Mouse (Mus musculus): ENCODE measurements at regions not wholly inside any gene's neighbourhood (a gene's known extent, or its start where the extent isn't known, plus 50 kb on each side); places are given as distances from the start of the nearest gene placed in this dataset.

DNA sequence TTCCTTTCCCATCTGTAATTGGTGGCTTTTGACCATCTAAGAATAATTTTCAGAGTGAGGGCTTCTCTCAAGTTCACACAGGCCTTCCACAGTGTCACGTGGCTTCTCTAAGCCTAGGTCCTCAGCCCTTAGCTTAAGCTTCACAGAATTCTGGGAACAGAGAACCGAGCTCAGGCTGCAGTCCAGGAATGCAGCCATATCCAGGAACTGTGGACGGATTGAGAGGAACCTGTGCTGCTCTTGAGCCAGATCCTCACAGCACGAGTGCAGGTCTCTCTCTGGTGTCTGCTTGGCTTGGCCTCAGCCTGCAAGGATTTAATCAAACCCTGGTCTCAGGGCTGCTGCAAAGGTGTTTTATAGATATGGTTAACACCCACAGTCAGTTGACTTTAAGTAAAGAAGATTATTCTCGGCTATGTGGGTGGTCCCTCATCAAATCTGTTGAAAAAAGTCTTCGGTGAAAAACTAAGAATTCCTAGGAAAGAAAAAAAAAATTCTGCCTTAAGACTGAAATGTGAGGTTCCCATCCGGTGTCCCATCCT lies 127.8 kb downstream of the Mis18a start:
- Histone ChIP-seq H3K4me3 (ENCODE audit: low read depth, low read length) (no peak overlapping the region), H3K9ac (ENCODE audit: low read depth, poor library complexity, severe bottlenecking) (no peak overlapping the region), H3K9me3 (replicated peaks; ENCODE audit: control insufficient read depth, insufficient read depth, low read length, poor library complexity, severe bottlenecking) (peaks cover 6% of the 10 kb centered on the region), H3K27ac (ENCODE audit: insufficient read depth, low read length) (no peak overlapping the region), H3K36me3 (ENCODE audit: control insufficient read depth, insufficient read depth, low read length, poor library complexity, severe bottlenecking) (no peaks in the 10 kb centered on the region), H3K4me1 (ENCODE audit: control insufficient read depth, insufficient read depth, low read length) (no peaks in the 10 kb centered on the region), H3K27me3 (ENCODE audit: control insufficient read depth, insufficient read depth, low read length, poor library complexity, severe bottlenecking) (no peaks in the 10 kb centered on the region)
- TF ChIP-seq EP300 (IDR thresholded peaks at IDR 0.05; ENCODE audit: insufficient read depth, low read depth, low read length): no peak
- no peak for TF ChIP-seq POLR2A (IDR thresholded peaks at IDR 0.05; ENCODE audit: insufficient read depth, low read length)
- no peak for TF ChIP-seq CTCF (IDR thresholded peaks at IDR 0.05; ENCODE audit: low read depth, low read length)

DNA sequence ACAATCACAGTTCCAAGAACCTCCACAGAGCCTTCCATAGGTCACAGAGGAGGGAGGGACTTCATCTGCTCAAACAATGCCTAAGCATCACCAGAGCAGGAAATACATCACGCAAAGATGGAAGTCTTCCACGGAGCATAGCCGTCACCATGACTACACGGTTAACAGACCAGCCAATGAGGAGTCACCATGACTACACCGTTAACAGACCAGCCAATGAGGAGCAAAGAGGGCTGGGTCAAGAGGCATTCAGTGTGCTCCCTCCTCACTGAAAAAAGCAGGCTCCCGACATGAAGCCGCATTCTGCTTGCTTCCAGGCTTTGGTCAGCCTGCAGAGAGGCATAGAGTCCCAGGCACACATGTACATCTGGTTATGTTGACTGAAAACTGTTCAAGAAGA lies 128.5 kb downstream of the Mis18a start:
- H3K36me3 ChIP-seq (ENCODE audit: control insufficient read depth, insufficient read depth, low read length, poor library complexity, severe bottlenecking): no peaks in the 10 kb centered on the region
- no peaks in the 10 kb centered on the region for H3K27me3 ChIP-seq (ENCODE audit: control insufficient read depth, insufficient read depth, low read length, poor library complexity, severe bottlenecking)
- no peak overlapping the region for H3K27ac ChIP-seq (ENCODE audit: insufficient read depth, low read length)
- no peak overlapping the region for H3K4me3 ChIP-seq (ENCODE audit: low read depth, low read length)
- H3K9ac ChIP-seq (ENCODE audit: low read depth, poor library complexity, severe bottlenecking): no peak overlapping the region
- no peak for TF ChIP-seq POLR2A (IDR thresholded peaks at IDR 0.05; ENCODE audit: insufficient read depth, low read length)
- no peak for TF ChIP-seq CTCF (IDR thresholded peaks at IDR 0.05; ENCODE audit: low read depth, low read length)
- TF ChIP-seq EP300 (IDR thresholded peaks at IDR 0.05; ENCODE audit: insufficient read depth, low read depth, low read length): no peak
- peaks cover 6% of the 10 kb centered on the region for H3K9me3 ChIP-seq (replicated peaks; ENCODE audit: control insufficient read depth, insufficient read depth, low read length, poor library complexity, severe bottlenecking)
- no peaks in the 10 kb centered on the region for H3K4me1 ChIP-seq (ENCODE audit: control insufficient read depth, insufficient read depth, low read length)

DNA sequence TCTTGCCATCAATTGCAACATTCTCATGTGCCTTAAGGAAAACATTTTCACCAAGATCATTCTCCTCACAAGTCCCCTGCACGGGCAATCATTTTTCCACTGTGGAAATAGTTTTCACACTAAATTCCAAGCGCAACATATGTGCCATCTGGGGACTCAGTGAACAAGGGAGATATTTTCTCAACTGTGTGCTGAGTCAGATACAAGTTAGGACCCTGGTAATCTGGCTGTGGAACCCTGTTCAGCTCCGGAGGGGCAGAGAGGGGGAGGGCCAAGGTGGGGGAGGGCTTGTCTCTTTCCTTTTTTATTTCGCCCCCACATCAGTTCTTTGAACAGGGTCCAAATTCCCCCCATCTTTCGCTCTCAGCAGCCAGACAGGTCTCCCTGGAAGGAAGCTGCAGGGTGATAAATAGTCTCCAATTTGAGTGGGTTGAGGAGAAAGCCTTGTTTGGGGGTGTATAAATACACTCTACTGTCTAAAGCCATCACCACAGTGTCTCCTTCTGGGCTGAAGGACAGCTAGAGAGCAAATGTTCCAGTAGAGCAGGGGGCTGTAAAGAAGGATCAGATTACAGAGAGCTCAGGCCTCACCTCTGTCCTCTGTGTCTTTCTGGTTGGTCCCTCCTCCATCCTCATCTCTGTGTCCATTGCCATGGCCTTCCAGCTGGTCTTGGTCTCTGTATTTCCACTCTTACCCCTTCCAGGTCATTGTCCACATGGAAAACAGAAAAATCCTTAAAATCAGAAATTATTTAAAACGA lies 134.3 kb downstream of the Mis18a start:
- Histone ChIP-seq H3K27me3 (ENCODE audit: control insufficient read depth, insufficient read depth, low read length, poor library complexity, severe bottlenecking) (no peaks in the 10 kb centered on the region), H3K4me3 (ENCODE audit: low read depth, low read length) (no peak overlapping the region), H3K9me3 (replicated peaks; ENCODE audit: control insufficient read depth, insufficient read depth, low read length, poor library complexity, severe bottlenecking) (no peaks in the 10 kb centered on the region), H3K4me1 (ENCODE audit: control insufficient read depth, insufficient read depth, low read length) (peaks cover 1% of the 10 kb centered on the region), H3K36me3 (ENCODE audit: control insufficient read depth, insufficient read depth, low read length, poor library complexity, severe bottlenecking) (no peaks in the 10 kb centered on the region), H3K27ac (ENCODE audit: insufficient read depth, low read length) (no peak overlapping the region), H3K9ac (ENCODE audit: low read depth, poor library complexity, severe bottlenecking) (no peak overlapping the region)
- TF ChIP-seq CTCF (IDR thresholded peaks at IDR 0.05; ENCODE audit: low read depth, low read length): no peak
- TF ChIP-seq EP300 (IDR thresholded peaks at IDR 0.05; ENCODE audit: insufficient read depth, low read depth, low read length): no peak
- TF ChIP-seq POLR2A (IDR thresholded peaks at IDR 0.05; ENCODE audit: insufficient read depth, low read length): no peak

DNA sequence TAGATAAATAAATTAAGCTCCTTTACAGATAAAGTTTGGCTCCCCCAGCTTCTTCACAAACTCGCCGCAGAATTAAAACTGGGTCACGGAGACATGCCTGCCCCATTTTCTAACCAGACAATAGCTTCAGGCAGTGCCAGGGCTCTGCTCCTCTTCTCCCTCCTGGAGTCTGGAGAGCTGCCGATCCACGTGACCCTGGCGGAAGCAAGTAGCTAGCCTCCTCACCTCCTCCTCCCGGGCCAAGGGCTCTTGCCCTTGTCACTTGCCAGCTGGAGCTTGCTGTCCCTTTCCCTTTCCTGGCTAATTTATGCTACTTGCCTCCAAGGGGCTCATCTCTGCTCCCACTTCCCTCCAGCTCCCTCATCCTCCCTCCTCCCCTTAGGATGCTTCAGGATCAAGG lies 142.0 kb downstream of the Mis18a start:
- Histone ChIP-seq H3K4me3 (ENCODE audit: low read depth, low read length) (no peak overlapping the region), H3K36me3 (ENCODE audit: control insufficient read depth, insufficient read depth, low read length, poor library complexity, severe bottlenecking) (no peaks in the 10 kb centered on the region), H3K27ac (ENCODE audit: insufficient read depth, low read length) (no peak overlapping the region), H3K4me1 (ENCODE audit: control insufficient read depth, insufficient read depth, low read length) (no peaks in the 10 kb centered on the region), H3K9ac (ENCODE audit: low read depth, poor library complexity, severe bottlenecking) (no peak overlapping the region), H3K9me3 (replicated peaks; ENCODE audit: control insufficient read depth, insufficient read depth, low read length, poor library complexity, severe bottlenecking) (no peaks in the 10 kb centered on the region; the same call in 1 of the 2 replicates), H3K27me3 (ENCODE audit: control insufficient read depth, insufficient read depth, low read length, poor library complexity, severe bottlenecking) (no peaks in the 10 kb centered on the region)
- TF ChIP-seq CTCF (IDR thresholded peaks at IDR 0.05; ENCODE audit: low read depth, low read length) (no peak), POLR2A (IDR thresholded peaks at IDR 0.05; ENCODE audit: insufficient read depth, low read length) (no peak), EP300 (IDR thresholded peaks at IDR 0.05; ENCODE audit: insufficient read depth, low read depth, low read length) (no peak)

DNA sequence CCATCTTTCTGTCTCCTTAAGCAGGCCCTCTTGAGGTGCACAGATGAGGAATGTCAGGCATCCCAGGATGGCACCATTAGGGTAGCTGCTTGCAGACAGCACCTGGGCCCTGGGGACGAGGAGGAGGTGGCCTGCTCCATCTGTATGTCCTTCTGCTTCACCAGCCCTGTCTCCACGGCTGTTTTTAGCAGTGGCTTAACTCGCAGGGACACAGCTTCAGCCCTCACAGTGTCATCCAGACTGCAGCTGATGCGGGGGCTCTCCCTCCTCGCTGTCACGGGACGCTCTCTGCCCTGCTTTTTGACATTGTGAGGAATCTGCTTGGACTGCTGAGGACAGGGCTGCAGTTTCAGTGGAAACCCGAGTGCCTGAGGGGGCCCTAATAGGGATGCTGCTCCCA lies 146.8 kb downstream of the Mis18a start:
- Histone ChIP-seq H3K9me3 (replicated peaks; ENCODE audit: control insufficient read depth, insufficient read depth, low read length, poor library complexity, severe bottlenecking) (no peaks in the 10 kb centered on the region; the same call in 1 of the 2 replicates), H3K9ac (ENCODE audit: low read depth, poor library complexity, severe bottlenecking) (no peak overlapping the region), H3K27ac (ENCODE audit: insufficient read depth, low read length) (no peak overlapping the region), H3K27me3 (ENCODE audit: control insufficient read depth, insufficient read depth, low read length, poor library complexity, severe bottlenecking) (no peaks in the 10 kb centered on the region), H3K4me1 (ENCODE audit: control insufficient read depth, insufficient read depth, low read length) (no peaks in the 10 kb centered on the region), H3K36me3 (ENCODE audit: control insufficient read depth, insufficient read depth, low read length, poor library complexity, severe bottlenecking) (no peaks in the 10 kb centered on the region), H3K4me3 (ENCODE audit: low read depth, low read length) (no peak overlapping the region)
- no peak for TF ChIP-seq POLR2A (IDR thresholded peaks at IDR 0.05; ENCODE audit: insufficient read depth, low read length)
- no peak for TF ChIP-seq CTCF (IDR thresholded peaks at IDR 0.05; ENCODE audit: low read depth, low read length)
- no peak for TF ChIP-seq EP300 (IDR thresholded peaks at IDR 0.05; ENCODE audit: insufficient read depth, low read depth, low read length)

DNA sequence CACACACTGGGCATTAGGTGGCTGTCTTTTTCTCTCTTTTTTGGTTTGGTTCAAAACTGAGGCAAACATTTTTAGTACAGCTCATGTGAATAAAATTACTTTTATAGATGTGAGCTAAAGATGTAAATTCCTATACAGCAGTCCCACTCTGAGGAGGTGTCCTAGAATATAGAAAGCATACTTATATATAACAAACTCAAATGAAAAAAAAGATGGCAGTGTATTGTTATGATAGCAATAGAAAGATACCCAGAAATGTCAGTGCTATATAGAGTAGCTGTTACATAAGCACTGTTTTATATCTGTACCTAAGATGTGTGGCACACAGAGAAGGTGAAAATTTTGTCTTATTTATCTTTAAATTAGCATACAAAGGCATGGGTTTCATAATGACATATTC lies 156.1 kb downstream of the Mis18a start:
- no peaks in the 10 kb centered on the region for H3K36me3 ChIP-seq (ENCODE audit: control insufficient read depth, insufficient read depth, low read length, poor library complexity, severe bottlenecking)

More for the DNA sequence above, 156.1 kb downstream of the Mis18a start:
- H3K27me3 ChIP-seq (ENCODE audit: control insufficient read depth, insufficient read depth, low read length, poor library complexity, severe bottlenecking): no peaks in the 10 kb centered on the region
- H3K9me3 ChIP-seq (replicated peaks; ENCODE audit: control insufficient read depth, insufficient read depth, low read length, poor library complexity, severe bottlenecking): no peaks in the 10 kb centered on the region
- no peaks in the 10 kb centered on the region for H3K4me1 ChIP-seq (ENCODE audit: control insufficient read depth, insufficient read depth, low read length)
- H3K9ac ChIP-seq (ENCODE audit: low read depth, poor library complexity, severe bottlenecking): no peak overlapping the region
- TF ChIP-seq POLR2A (IDR thresholded peaks at IDR 0.05; ENCODE audit: insufficient read depth, low read length) (no peak), EP300 (IDR thresholded peaks at IDR 0.05; ENCODE audit: insufficient read depth, low read depth, low read length) (no peak), CTCF (IDR thresholded peaks at IDR 0.05; ENCODE audit: low read depth, low read length) (no peak)
- no peak overlapping the region for H3K4me3 ChIP-seq (ENCODE audit: low read depth, low read length)
- H3K27ac ChIP-seq (ENCODE audit: insufficient read depth, low read length): no peak overlapping the region

All from ES-Bruce4 (cell line).